Mouse (Mus musculus) adrenal gland (tissue): ENCODE results near the gene Fam222a.

Experiments
- intact Hi-C: fragments of 180-260 bp; cut with DNase I; formaldehyde crosslinking; loops from one replicate; pipeline ENCODE4 v1.15.1; 2025

The Fam222a gene

GRCm38 (mm10) chr5:114604781-114605290 lies 37.0 kb downstream of the Fam222a start:
- intact Hi-C loops: loop anchor here (5.0 kb wide), 1 partner anchor 38 kb away; the partner anchor contains the start of gene Fam222a

- intact Hi-C loops: loop anchor here (5.0 kb wide), 1 partner anchor 39 kb away; the partner anchor contains the start of gene Fam222a
These were observed 38.2 kb downstream of the Fam222a start for GRCm38 (mm10) chr5:114605981-114606380.

- intact Hi-C loops: loop anchor here (5.0 kb wide), 1 partner anchor 40 kb away; the partner anchor contains the start of gene Fam222a
These were observed 39.8 kb downstream of the Fam222a start for GRCm38 (mm10) chr5:114607651-114608050.

GRCm38 (mm10) chr5:114608516-114608915 lies 40.7 kb downstream of the Fam222a start:
- intact Hi-C loops: loop anchor here (5.0 kb wide), 1 partner anchor 41 kb away; the partner anchor contains the start of gene Fam222a

- intact Hi-C loops: no loop called here
These were observed 43.4 kb downstream of the Fam222a start for GRCm38 (mm10) chr5:114611256-114611655.

- intact Hi-C loops: no loop called here
These were observed 44.3 kb downstream of the Fam222a start for GRCm38 (mm10) chr5:114611968-114612608.

GRCm38 (mm10) chr5:114614863-114615262 lies 47.0 kb downstream of the Fam222a start:
- intact Hi-C loops: loop anchor here (5.0 kb wide), 1 partner anchor 153 kb away; no protein-coding TSS in a partner anchor

- intact Hi-C loops: loop anchor here (5.0 kb wide), 1 partner anchor 154 kb away; no protein-coding TSS in a partner anchor
These were observed 48.7 kb downstream of the Fam222a start for GRCm38 (mm10) chr5:114616336-114617061.

GRCm38 (mm10) chr5:114617809-114618208 lies 50.0 kb downstream of the Fam222a start:
- intact Hi-C loops: loop anchor here (5.0 kb wide), 1 partner anchor 156 kb away; no protein-coding TSS in a partner anchor

GRCm38 (mm10) chr5:114618851-114619250 lies 51.0 kb downstream of the Fam222a start:
- intact Hi-C loops: loop anchor here (5.0 kb wide), 1 partner anchor 157 kb away; no protein-coding TSS in a partner anchor

- intact Hi-C loops: no loop called here
These were observed 52.5 kb downstream of the Fam222a start for GRCm38 (mm10) chr5:114620305-114620704.

- intact Hi-C loops: loop anchor here (5.0 kb wide), 1 partner anchor 42 kb away; no protein-coding TSS in a partner anchor
These were observed 57.8 kb downstream of the Fam222a start for GRCm38 (mm10) chr5:114625590-114625989.

GRCm38 (mm10) chr5:114631336-114631735 lies 63.5 kb downstream of the Fam222a start:
- intact Hi-C loops: loop anchor here (5.0 kb wide), 1 partner anchor 319 kb away; no protein-coding TSS in a partner anchor

- intact Hi-C loops: no loop called here
These were observed 68.3 kb downstream of the Fam222a start for GRCm38 (mm10) chr5:114636091-114636490.

GRCm38 (mm10) chr5:114638769-114639644 lies 71.2 kb downstream of the Fam222a start:
- intact Hi-C loops: loop anchor here (1.0 kb wide), 1 partner anchor 28 kb away; no protein-coding TSS in a partner anchor

- intact Hi-C loops: loop anchor here (1.0 kb wide), 1 partner anchor 28 kb away; no protein-coding TSS in a partner anchor
These were observed 71.8 kb downstream of the Fam222a start for GRCm38 (mm10) chr5:114639645-114639957.

- intact Hi-C loops: loop anchor here (5.0 kb wide), 1 partner anchor 56 kb away; no protein-coding TSS in a partner anchor
These were observed 73.0 kb downstream of the Fam222a start for GRCm38 (mm10) chr5:114640809-114641208.

- intact Hi-C loops: loop anchor here (5.0 kb wide), 1 partner anchor 52 kb away; no protein-coding TSS in a partner anchor
These were observed 77.1 kb downstream of the Fam222a start for GRCm38 (mm10) chr5:114644918-114645317.

- intact Hi-C loops: no loop called here
These were observed 78.1 kb downstream of the Fam222a start for GRCm38 (mm10) chr5:114645916-114646315.

- intact Hi-C loops: no loop called here
These were observed 79.6 kb downstream of the Fam222a start for GRCm38 (mm10) chr5:114647211-114647974.
